Mouse (Mus musculus) left cerebral cortex, postnatal 14 days (tissue): Measurements from ENCODE around the gene Plpp6. TPM values are rescaled to one million over a fixed set of nuclear protein-coding genes. Genes with fewer than 3 reads are reported as not detected.

Source experiments
- total RNA-seq, 2 experiments: library from RNA; stranded (reverse); gene quantifications; 2 replicates each; pipeline ENCODE4 v1.2.3; 2021

The Plpp6 gene
- total RNA-seq, 2 experiments from 2014 or later = 43.9 to 44.5 TPM

Other genes with a start within 250 kb of the Plpp6 start
- 100 to 1,000 TPM; 107 to 115 TPM for gene Slc1a1, start 128.9 kb upstream of the Plpp6 start, total RNA-seq
- 1 to 10 TPM; 4.7 to 6.7 TPM for gene 4430402I18Rik, start 3.8 kb downstream of the Plpp6 start, total RNA-seq
- gene Cdc37l1, start 26.4 kb downstream of the Plpp6 start, total RNA-seq = 10 to 100 TPM; 81.8 to 83.5 TPM
- 10 to 100 TPM; 52.3 to 53.2 TPM for gene Ak3, start 84.0 kb downstream of the Plpp6 start, total RNA-seq
- gene Rcl1, start 137.4 kb downstream of the Plpp6 start, total RNA-seq = 10 to 100 TPM; 12.7 to 15.6 TPM